Mouse (Mus musculus) T-helper 2 cell (primary cell): ENCODE data around the gene Nmnat2.

Source experiments
- in situ Hi-C: fragments of 300-600 bp; cut with MboI, MseI; formaldehyde crosslinking; loops from one replicate; pipeline ENCODE4 v1.15.1; 2025; ENCODE audit warnings: high pct_unique_total_duplicates

Gene Nmnat2

GRCm38 (mm10) chr1:152954821-152955523 is at the start of gene Nmnat2:
Gene Nmnat2, plus strand, starts transcription at chr1:152954993.
- in situ Hi-C loops: no loop called here

- in situ Hi-C loops: no loop called here
These were observed 41.0 kb upstream of the Nmnat2 start for GRCm38 (mm10) chr1:152913483-152914460.

- in situ Hi-C loops: no loop called here
These were observed 39.0 kb upstream of the Nmnat2 start for GRCm38 (mm10) chr1:152915766-152916165.

- in situ Hi-C loops: no loop called here
These were observed 37.9 kb upstream of the Nmnat2 start for GRCm38 (mm10) chr1:152916936-152917335.

GRCm38 (mm10) chr1:152917626-152918025 is 37.2 kb upstream of the Nmnat2 start:
- in situ Hi-C loops: no loop called here

GRCm38 (mm10) chr1:152921786-152922185 is 33.0 kb upstream of the Nmnat2 start:
- in situ Hi-C loops: no loop called here

GRCm38 (mm10) chr1:152933962-152934361 is 20.8 kb upstream of the Nmnat2 start:
- in situ Hi-C loops: no loop called here

GRCm38 (mm10) chr1:152935476-152935875 is 19.3 kb upstream of the Nmnat2 start:
- in situ Hi-C loops: no loop called here

GRCm38 (mm10) chr1:152936365-152936764 is 18.4 kb upstream of the Nmnat2 start:
- in situ Hi-C loops: no loop called here

- in situ Hi-C loops: no loop called here
These were observed 11.8 kb upstream of the Nmnat2 start for GRCm38 (mm10) chr1:152942977-152943376.

- in situ Hi-C loops: no loop called here
These were observed 626 bp upstream of the Nmnat2 start for GRCm38 (mm10) chr1:152954167-152954566.

GRCm38 (mm10) chr1:152955564-152956211 is 895 bp downstream of the Nmnat2 start:
- in situ Hi-C loops: no loop called here

GRCm38 (mm10) chr1:152956221-152956620 is 1.4 kb downstream of the Nmnat2 start:
- in situ Hi-C loops: no loop called here

GRCm38 (mm10) chr1:152964344-152964743 is 9.6 kb downstream of the Nmnat2 start:
- in situ Hi-C loops: no loop called here

GRCm38 (mm10) chr1:152966222-152966621 is 11.4 kb downstream of the Nmnat2 start:
- in situ Hi-C loops: no loop called here

- in situ Hi-C loops: no loop called here
These were observed 11.9 kb downstream of the Nmnat2 start for GRCm38 (mm10) chr1:152966686-152967085.

GRCm38 (mm10) chr1:152969081-152969480 is 14.3 kb downstream of the Nmnat2 start:
- in situ Hi-C loops: no loop called here

GRCm38 (mm10) chr1:152972957-152973356 is 18.2 kb downstream of the Nmnat2 start:
- in situ Hi-C loops: no loop called here

- in situ Hi-C loops: no loop called here
These were observed 18.6 kb downstream of the Nmnat2 start for GRCm38 (mm10) chr1:152973421-152973820.

- in situ Hi-C loops: no loop called here
These were observed 19.1 kb downstream of the Nmnat2 start for GRCm38 (mm10) chr1:152973861-152974260.

- in situ Hi-C loops: no loop called here
These were observed 20.4 kb downstream of the Nmnat2 start for GRCm38 (mm10) chr1:152975144-152975543.

GRCm38 (mm10) chr1:152978700-152979099 is 23.9 kb downstream of the Nmnat2 start:
- in situ Hi-C loops: no loop called here
